Mouse (Mus musculus): ENCODE data around the gene Krt34. TPM values are rescaled to one million over a fixed set of nuclear protein-coding genes. Genes with fewer than 3 reads are reported as not detected.

Gene Krt34
- polyA plus RNA-seq, 1 experiment from 2014 or later: not detected

DNA sequence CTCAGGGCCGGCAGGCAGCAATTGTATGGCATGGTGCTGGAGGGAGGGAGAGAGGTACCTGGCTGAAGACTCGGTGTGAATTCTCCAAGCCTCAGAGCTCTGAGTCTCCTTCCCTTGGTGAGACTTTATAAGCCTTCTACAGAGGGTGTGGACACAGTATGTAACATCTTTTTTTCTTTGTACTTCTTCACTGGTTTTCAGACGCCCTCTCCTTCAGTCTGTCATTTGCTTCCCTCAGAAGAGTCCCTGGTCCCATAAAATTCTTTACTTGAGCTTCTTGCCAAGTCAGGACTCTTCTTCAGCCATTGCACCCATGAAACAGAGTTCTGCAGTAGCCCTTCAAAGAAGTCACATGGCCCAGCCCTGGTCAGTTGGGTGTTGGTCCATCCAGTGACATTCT is 9.1 kb upstream of the Krt34 start, which contains the start of gene Krt31:
TSS of gene Krt31 (minus strand) at position 101 of the 400 bp plus-strand sequence.
- H3K4me2 ChIP-seq (ENCODE audit: low read depth, low read length): no peak within 1 kb of the TSS
- no peak within 1 kb of the TSS for H3K27ac ChIP-seq (ENCODE audit: low read length)
- no peaks in the 10 kb centered on the region for H3K27me3 ChIP-seq (replicated peaks; ENCODE audit: control insufficient read depth, insufficient read depth, low read length)
- no peaks in the 10 kb centered on the region for H3K9me3 ChIP-seq (ENCODE audit: control insufficient read depth, low read length)
- 81% methylated on average over 3 of the region's 3 CpGs for WGBS
- H3K4me3 ChIP-seq (ENCODE audit: low read length): no peak within 1 kb of the TSS
- no peak within 1 kb of the TSS for H3K9ac ChIP-seq (ENCODE audit: low read depth, low read length)
- H3K4me1 ChIP-seq (ENCODE audit: control insufficient read depth, insufficient read depth, low read length): no peaks in the 10 kb centered on the region
- H3K36me3 ChIP-seq (ENCODE audit: control insufficient read depth, insufficient read depth, low read length): no peaks in the 10 kb centered on the region
- no peak for ATAC-seq

DNA sequence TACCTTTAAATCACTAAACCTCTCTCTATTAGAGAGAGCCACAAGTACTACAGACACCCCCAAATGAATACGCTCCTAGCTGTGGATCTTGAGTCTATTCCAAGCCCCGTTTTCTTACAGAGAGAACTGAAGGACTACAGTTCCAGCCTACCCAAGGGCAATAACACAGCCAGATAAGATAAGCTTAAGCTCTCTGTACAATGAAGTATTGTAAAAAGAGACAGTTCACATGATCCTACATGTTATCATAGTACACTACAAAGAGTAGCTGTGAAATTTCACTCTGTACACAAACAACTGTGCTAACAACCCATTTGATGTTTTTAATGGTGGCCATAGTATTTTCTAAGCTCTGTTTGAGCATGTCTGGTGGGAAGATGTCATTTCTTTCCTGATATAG is 5.8 kb upstream of the Krt34 start:
- H3K27me3 ChIP-seq (replicated peaks; ENCODE audit: control insufficient read depth, insufficient read depth, low read length): no peaks in the 10 kb centered on the region
- no peaks in the 10 kb centered on the region for H3K9me3 ChIP-seq (ENCODE audit: control insufficient read depth, low read length)
- no peak overlapping the region for H3K4me2 ChIP-seq (ENCODE audit: low read depth, low read length)
- 53% methylated on average over 2 of the region's 2 CpGs for WGBS
- H3K36me3 ChIP-seq (ENCODE audit: control insufficient read depth, insufficient read depth, low read length): no peaks in the 10 kb centered on the region
- H3K4me3 ChIP-seq (ENCODE audit: low read length): no peak overlapping the region
- H3K4me1 ChIP-seq (ENCODE audit: control insufficient read depth, insufficient read depth, low read length): no peaks in the 10 kb centered on the region
- H3K27ac ChIP-seq (ENCODE audit: low read length): no peak overlapping the region
- ATAC-seq: peak; percentile 90
- no peak overlapping the region for H3K9ac ChIP-seq (ENCODE audit: low read depth, low read length)

DNA sequence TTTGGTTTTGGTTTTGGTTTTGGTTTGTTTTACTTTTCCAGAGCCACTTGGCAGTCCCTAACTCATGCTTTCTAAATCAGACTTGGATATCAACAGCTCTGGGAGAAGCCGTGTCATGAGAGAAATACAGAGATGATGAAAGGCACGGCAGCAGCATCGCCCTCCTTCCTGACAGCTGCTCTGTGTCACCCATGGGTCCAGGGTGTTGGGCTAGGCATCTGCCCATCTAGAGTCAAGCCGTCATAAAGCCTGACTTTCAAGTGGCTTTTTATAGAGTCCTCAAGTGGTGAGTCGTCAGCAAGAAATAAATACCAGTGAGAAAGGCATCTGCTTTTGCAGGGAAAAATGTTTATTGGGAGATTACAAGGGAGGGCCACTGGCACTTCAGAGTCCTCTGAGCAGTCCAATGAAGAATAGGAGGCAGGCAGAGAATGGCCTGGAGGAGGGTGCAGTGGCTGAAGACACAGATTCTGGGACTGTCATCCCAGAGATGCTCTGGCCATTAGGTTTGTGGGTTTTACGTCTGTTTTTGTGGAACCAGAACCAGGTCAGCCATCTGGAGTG is 5.0 kb upstream of the Krt34 start:
- H3K4me1 ChIP-seq (ENCODE audit: control insufficient read depth, insufficient read depth, low read length): no peaks in the 10 kb centered on the region
- H3K9me3 ChIP-seq (ENCODE audit: control insufficient read depth, low read length): no peaks in the 10 kb centered on the region
- H3K9ac ChIP-seq (ENCODE audit: low read depth, low read length): no peak overlapping the region
- no peak for ATAC-seq
- H3K4me2 ChIP-seq (ENCODE audit: low read depth, low read length): no peak overlapping the region
- no peak overlapping the region for H3K4me3 ChIP-seq (ENCODE audit: low read length)
- H3K27me3 ChIP-seq (replicated peaks; ENCODE audit: control insufficient read depth, insufficient read depth, low read length): no peaks in the 10 kb centered on the region
- H3K36me3 ChIP-seq (ENCODE audit: control insufficient read depth, insufficient read depth, low read length): no peaks in the 10 kb centered on the region
- WGBS: 49% methylated on average over 6 of the region's 6 CpGs
- H3K27ac ChIP-seq (ENCODE audit: low read length): no peak overlapping the region

DNA sequence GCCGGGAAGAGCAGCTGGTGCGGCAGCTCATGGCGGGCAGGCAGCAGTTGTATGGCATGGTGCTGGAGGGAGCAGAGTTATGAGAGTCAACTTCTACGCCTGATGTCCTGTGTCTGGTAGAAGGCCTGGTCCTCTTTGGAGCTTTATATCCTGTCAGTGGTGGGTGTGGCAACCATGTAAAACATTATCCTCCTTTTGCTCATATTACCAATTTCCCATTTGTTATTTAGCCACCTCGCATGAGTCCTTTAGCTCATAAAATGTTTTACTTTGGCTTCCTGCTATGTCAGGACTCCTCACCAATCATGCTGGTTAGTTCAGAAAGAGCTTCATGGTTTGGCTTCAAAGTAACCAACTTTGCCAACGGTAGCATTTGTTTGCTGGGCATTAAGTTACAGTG is 11.6 kb downstream of the Krt34 start, which contains the start of gene Krt33b:
TSS of gene Krt33b (minus strand) at position 101 of the 400 bp plus-strand sequence.
- H3K27me3 ChIP-seq (replicated peaks; ENCODE audit: control insufficient read depth, insufficient read depth, low read length): no peaks in the 10 kb centered on the region
- no peak within 1 kb of the TSS for H3K4me3 ChIP-seq (ENCODE audit: low read length)
- H3K9ac ChIP-seq (ENCODE audit: low read depth, low read length): no peak within 1 kb of the TSS
- H3K27ac ChIP-seq (ENCODE audit: low read length): no peak within 1 kb of the TSS
- H3K4me2 ChIP-seq (ENCODE audit: low read depth, low read length): no peak within 1 kb of the TSS
- no peak for ATAC-seq
- 88% methylated on average over 6 of the region's 6 CpGs for WGBS
- no peaks in the 10 kb centered on the region for H3K9me3 ChIP-seq (ENCODE audit: control insufficient read depth, low read length)
- H3K4me1 ChIP-seq (ENCODE audit: control insufficient read depth, insufficient read depth, low read length): no peaks in the 10 kb centered on the region; the same call in 1 of the 2 replicates
- no peaks in the 10 kb centered on the region for H3K36me3 ChIP-seq (ENCODE audit: control insufficient read depth, insufficient read depth, low read length)

DNA sequence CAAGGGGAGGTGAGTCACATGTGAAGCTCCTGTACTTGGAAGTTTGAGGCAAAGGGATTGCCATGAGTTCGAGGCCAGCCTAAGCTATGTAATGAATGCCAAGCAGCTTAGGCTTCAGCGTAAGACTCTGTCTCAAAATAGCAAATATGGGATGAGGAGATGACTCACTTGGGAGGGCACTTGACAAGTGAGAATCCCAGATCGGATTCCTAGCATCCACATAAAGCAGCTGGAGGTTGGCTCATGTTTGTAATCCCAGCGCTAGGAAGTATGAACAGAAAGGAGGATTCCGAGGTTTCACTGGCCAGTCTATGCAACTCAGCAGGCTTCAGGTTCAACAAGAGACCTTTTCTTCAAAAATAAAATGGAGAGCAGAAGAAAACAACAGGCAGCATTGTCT is 19.9 kb downstream of the Krt34 start:
- WGBS: 76% methylated on average over 5 of the region's 5 CpGs
- no peak for ATAC-seq
- Histone ChIP-seq H3K4me3 (ENCODE audit: low read length) (no peak overlapping the region), H3K36me3 (ENCODE audit: control insufficient read depth, insufficient read depth, low read length) (no peaks in the 10 kb centered on the region), H3K27me3 (replicated peaks; ENCODE audit: control insufficient read depth, insufficient read depth, low read length) (no peaks in the 10 kb centered on the region), H3K4me2 (ENCODE audit: low read depth, low read length) (no peak overlapping the region), H3K27ac (ENCODE audit: low read length) (no peak overlapping the region), H3K9me3 (ENCODE audit: control insufficient read depth, low read length) (no peaks in the 10 kb centered on the region), H3K4me1 (ENCODE audit: control insufficient read depth, insufficient read depth, low read length) (no peaks in the 10 kb centered on the region), H3K9ac (ENCODE audit: low read depth, low read length) (no peak overlapping the region)

DNA sequence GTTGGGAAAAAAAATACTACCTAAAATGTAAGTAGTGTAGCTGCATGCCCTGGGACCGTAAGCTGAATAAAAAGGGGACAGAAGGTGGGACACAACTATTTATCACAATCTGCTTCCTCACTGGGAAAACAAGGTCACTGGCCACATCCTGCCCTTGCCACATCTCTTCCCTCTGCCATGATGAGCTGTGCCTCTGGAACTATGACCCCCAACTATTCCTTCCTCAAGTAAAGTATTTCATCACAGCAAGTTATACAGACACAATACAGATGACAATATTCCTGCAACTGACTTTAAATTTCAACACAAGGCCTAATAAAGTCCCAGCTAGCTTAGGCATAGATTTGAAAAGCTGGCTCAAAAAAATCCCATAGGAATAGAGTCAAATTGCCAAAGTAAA is 21.9 kb downstream of the Krt34 start:
- WGBS: 88% methylated on average over 1 of the region's 1 CpGs
- H3K27ac ChIP-seq (ENCODE audit: low read length): no peak overlapping the region
- H3K9me3 ChIP-seq (ENCODE audit: control insufficient read depth, low read length): no peaks in the 10 kb centered on the region
- H3K4me1 ChIP-seq (ENCODE audit: control insufficient read depth, insufficient read depth, low read length): no peaks in the 10 kb centered on the region
- ATAC-seq: no peak
- H3K36me3 ChIP-seq (ENCODE audit: control insufficient read depth, insufficient read depth, low read length): no peaks in the 10 kb centered on the region
- no peaks in the 10 kb centered on the region for H3K27me3 ChIP-seq (replicated peaks; ENCODE audit: control insufficient read depth, insufficient read depth, low read length)
- H3K4me2 ChIP-seq (ENCODE audit: low read depth, low read length): no peak overlapping the region
- H3K9ac ChIP-seq (ENCODE audit: low read depth, low read length): no peak overlapping the region
- H3K4me3 ChIP-seq (ENCODE audit: low read length): no peak overlapping the region

DNA sequence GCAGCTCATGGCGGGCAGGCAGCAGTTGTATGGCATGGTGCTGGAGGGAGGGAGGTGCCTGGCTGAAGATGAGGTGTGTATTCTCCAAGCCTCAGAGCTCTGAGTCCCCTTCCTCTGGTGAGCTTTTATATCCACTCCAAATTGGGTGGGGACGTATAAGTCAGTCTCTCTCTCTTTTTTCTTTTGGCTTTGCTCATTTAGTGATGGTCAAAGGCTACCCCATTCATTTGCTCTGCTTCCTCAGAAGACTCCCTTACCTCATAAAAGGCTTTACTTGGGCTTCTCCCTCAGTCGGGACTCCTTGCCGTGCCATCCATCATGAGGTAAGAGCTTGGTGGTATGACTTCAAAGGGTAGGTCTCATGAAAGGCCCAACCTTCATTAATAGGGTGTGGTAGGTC is 25.2 kb downstream of the Krt34 start, which contains the start of gene Krt33a:
TSS of gene Krt33a (minus strand) at position 101 of the 400 bp plus-strand sequence.
- Histone ChIP-seq H3K9me3 (ENCODE audit: control insufficient read depth, low read length) (no peaks in the 10 kb centered on the region), H3K36me3 (ENCODE audit: control insufficient read depth, insufficient read depth, low read length) (no peaks in the 10 kb centered on the region), H3K4me1 (ENCODE audit: control insufficient read depth, insufficient read depth, low read length) (no peaks in the 10 kb centered on the region), H3K27ac (ENCODE audit: low read length) (no peak within 1 kb of the TSS), H3K9ac (ENCODE audit: low read depth, low read length) (no peak within 1 kb of the TSS), H3K4me2 (ENCODE audit: low read depth, low read length) (no peak within 1 kb of the TSS), H3K27me3 (replicated peaks; ENCODE audit: control insufficient read depth, insufficient read depth, low read length) (no peaks in the 10 kb centered on the region), H3K4me3 (ENCODE audit: low read length) (no peak within 1 kb of the TSS)
- no peak for ATAC-seq
- 69% methylated on average over 4 of the region's 4 CpGs for WGBS

DNA sequence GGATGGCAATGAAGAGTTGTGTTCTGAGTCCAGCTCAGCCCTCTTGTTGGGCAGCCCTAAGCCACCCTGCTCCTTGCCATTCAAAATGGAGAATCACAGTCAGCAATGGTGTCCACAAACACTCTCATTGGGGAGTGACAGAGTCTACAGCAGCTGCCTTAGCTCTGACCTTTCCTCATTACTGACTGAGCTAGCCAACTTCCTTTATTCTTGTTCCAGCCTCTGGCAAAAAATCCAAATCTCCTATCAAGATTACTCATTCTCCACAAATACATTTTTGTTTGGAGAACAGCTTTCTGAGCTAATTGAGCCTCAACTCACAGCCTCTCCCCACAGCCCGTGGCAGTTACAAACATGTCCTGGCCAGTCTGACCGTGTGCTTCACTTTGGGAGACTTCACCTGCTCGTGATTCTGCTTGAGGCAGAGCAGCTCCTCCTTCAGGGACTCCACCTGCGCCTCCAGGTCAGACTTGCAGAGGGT is 27.6 kb downstream of the Krt34 start:
- WGBS: 50% methylated on average over 4 of the region's 4 CpGs
- Histone ChIP-seq H3K27ac (ENCODE audit: low read length) (no peak overlapping the region), H3K4me2 (ENCODE audit: low read depth, low read length) (no peak overlapping the region), H3K36me3 (ENCODE audit: control insufficient read depth, insufficient read depth, low read length) (no peaks in the 10 kb centered on the region), H3K9ac (ENCODE audit: low read depth, low read length) (no peak overlapping the region), H3K4me3 (ENCODE audit: low read length) (no peak overlapping the region), H3K9me3 (ENCODE audit: control insufficient read depth, low read length) (no peaks in the 10 kb centered on the region), H3K4me1 (ENCODE audit: control insufficient read depth, insufficient read depth, low read length) (no peaks in the 10 kb centered on the region), H3K27me3 (replicated peaks; ENCODE audit: control insufficient read depth, insufficient read depth, low read length) (no peaks in the 10 kb centered on the region)
- no peak for ATAC-seq

DNA sequence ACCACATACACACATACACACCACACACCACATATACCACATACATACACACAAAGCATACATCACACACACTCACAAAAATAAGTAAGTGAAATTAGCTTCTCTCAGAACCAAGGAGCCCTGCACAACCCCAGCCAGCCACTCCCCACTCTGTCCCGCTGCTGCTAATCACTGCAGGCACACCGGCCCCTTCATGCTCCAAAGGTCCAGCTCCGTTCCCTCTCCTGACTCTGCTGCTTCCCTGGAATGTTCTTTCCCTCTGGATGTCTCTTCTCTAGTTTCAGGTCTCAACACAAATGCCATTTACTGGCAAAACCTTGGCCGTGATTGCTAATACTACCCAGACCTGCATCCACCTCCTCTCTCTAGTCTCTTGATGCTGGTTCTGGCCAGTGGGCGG is 30.7 kb downstream of the Krt34 start:
- 78% methylated on average over 5 of the region's 5 CpGs for WGBS
- Histone ChIP-seq H3K27me3 (replicated peaks; ENCODE audit: control insufficient read depth, insufficient read depth, low read length) (no peaks in the 10 kb centered on the region), H3K4me2 (ENCODE audit: low read depth, low read length) (no peak overlapping the region), H3K9ac (ENCODE audit: low read depth, low read length) (no peak overlapping the region), H3K27ac (ENCODE audit: low read length) (no peak overlapping the region), H3K4me3 (ENCODE audit: low read length) (no peak overlapping the region), H3K36me3 (ENCODE audit: control insufficient read depth, insufficient read depth, low read length) (no peaks in the 10 kb centered on the region), H3K4me1 (ENCODE audit: control insufficient read depth, insufficient read depth, low read length) (no peaks in the 10 kb centered on the region), H3K9me3 (ENCODE audit: control insufficient read depth, low read length) (no peaks in the 10 kb centered on the region)
- ATAC-seq: no peak

DNA sequence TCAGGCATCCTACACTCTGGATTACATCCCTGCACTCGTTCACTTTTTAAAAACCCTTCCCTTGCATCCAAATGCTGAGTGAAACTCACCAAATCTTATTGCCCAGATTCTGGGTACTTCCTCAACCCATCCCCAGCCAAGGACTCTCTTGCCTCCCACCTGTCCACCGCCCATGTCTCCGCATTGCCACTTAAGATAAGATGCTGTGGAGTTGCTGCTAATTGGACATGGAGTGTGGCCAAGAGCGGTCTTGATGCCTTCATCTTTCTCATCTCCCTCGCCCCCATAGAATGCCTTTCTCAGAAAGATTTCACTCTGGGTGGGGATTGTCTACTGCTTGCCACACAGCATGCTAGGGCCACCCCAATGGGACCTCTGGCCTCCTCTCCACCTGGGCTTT is 33.0 kb downstream of the Krt34 start:
- no peak for ATAC-seq
- Histone ChIP-seq H3K9ac (ENCODE audit: low read depth, low read length) (no peak overlapping the region), H3K4me1 (ENCODE audit: control insufficient read depth, insufficient read depth, low read length) (no peaks in the 10 kb centered on the region), H3K36me3 (ENCODE audit: control insufficient read depth, insufficient read depth, low read length) (no peaks in the 10 kb centered on the region), H3K4me2 (ENCODE audit: low read depth, low read length) (no peak overlapping the region), H3K4me3 (ENCODE audit: low read length) (no peak overlapping the region), H3K9me3 (ENCODE audit: control insufficient read depth, low read length) (no peaks in the 10 kb centered on the region), H3K27ac (ENCODE audit: low read length) (no peak overlapping the region), H3K27me3 (replicated peaks; ENCODE audit: control insufficient read depth, insufficient read depth, low read length) (no peaks in the 10 kb centered on the region)
- WGBS: 90% methylated on average over 5 of the region's 5 CpGs
